Mouse (Mus musculus) kidney, adult 2 months (tissue): ENCODE results near the gene Dhdh.

ENCODE experiments used
- CTCF ChIP-seq: fragments of 200-500 bp; conservative IDR thresholded peaks from 2 replicates; pipeline ENCODE4 v1.5.1; 2011; ENCODE audit warnings: low read depth, mild to moderate bottlenecking, control low read depth, low read length, moderate library complexity, mixed read lengths; ENCODE audit not compliant: insufficient read depth, insufficient read length
- POLR2A ChIP-seq: fragments of 200-500 bp; IDR thresholded peaks from one replicate; pipeline ENCODE4 v1.6.1; 2011; ENCODE audit warnings: low read depth, low read length, control low read depth

DNA sequence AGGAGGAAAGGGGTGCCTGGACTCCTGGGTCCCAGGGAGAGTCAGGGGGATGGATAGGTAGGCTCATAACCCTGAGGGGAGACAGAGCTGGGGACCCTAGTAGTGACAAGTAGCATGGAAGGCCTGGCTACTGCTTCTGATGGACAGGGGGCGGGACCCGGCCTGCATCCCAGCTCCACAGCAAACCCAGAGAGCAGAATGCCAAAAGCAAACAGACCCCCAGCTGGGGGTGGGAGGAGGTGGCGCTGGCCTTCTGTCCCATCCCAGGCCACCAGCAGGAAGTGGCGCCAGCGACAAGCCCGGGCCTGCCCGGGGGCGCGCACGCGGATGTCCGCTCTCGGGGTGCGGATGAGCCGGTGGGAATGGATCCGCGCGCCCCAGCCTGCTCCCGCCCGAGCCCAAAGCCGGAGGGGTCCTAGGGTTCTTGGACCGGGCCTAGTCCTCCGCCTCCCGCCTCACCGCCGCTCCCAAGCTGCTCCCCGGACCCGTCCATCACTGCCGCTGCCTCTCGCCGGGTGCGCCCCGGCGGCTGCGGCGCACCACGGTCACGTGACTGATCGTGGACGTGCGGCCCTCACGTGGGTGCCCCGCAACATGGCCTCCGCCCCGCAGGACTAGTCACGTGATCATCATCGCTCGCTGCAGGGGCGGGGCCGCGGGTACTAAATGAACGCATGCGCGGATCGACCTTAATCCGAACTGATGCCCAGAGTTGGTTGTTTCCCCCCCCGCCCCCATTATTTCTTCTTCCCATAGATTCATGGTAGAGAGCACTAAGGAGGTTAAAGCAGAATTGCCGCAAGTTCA lies 22.1 kb downstream of the Dhdh start, which contains the start of gene Bax:
- TF ChIP-seq CTCF (no peak), POLR2A (peak; percentile 26)
